Mouse (Mus musculus): Measurements from ENCODE around the gene Qrfp.

GRCm38 (mm10) chr2:31763271-31763670, 47.1 kb downstream of the Qrfp start:
- TF ChIP-seq CTCF (IDR thresholded peaks at IDR 0.05; ENCODE audit: borderline replicate concordance, extremely low read depth, insufficient read depth, insufficient read length): no peak
- TF ChIP-seq POLR2A (IDR thresholded peaks at IDR 0.05; ENCODE audit: borderline replicate concordance, extremely low read depth, insufficient read depth, insufficient read length, poor library complexity, severe bottlenecking): no peak
